Mouse (Mus musculus): Measurements from ENCODE around the gene Hnrnpm. TPM values are rescaled to one million over a fixed set of nuclear protein-coding genes. Genes with fewer than 3 reads are reported as not detected.
A peak's percentile ranks its signal among the peaks of the same experiment; 100 is the strongest.

Gene Hnrnpm
- polyA plus RNA-seq, 1 experiment from 2014 or later, result 179 TPM

GRCm38 (mm10) chr17:33713271-33713670 is 26.6 kb upstream of the Hnrnpm start:
- H3K27ac ChIP-seq (replicated peaks), result no peak overlapping the region
- H3K36me3 ChIP-seq, result peaks cover 11% of the 10 kb centered on the region
- H3K4me3 ChIP-seq, result no peak overlapping the region
- no peaks in the 10 kb centered on the region for H3K9me3 ChIP-seq
- 85% methylated on average over 5 of the region's 5 CpGs for WGBS
- no peaks in the 10 kb centered on the region for H3K27me3 ChIP-seq
- no peak overlapping the region for H3K4me2 ChIP-seq
- peaks cover 11% of the 10 kb centered on the region; the same call in 1 of the 2 replicates for H3K4me1 ChIP-seq (replicated peaks)
- ATAC-seq (ENCODE audit: low FRiP score, low read depth), result no peak
- no peak overlapping the region for H3K9ac ChIP-seq

- peaks cover 25% of the 10 kb centered on the region for H3K36me3 ChIP-seq
Measured at GRCm38 (mm10) chr17:33709834-33710233, 23.2 kb upstream of the Hnrnpm start.

GRCm38 (mm10) chr17:33703091-33703490 is 16.4 kb upstream of the Hnrnpm start:
- Histone ChIP-seq H3K36me3 (peaks cover 40% of the 10 kb centered on the region), H3K4me3 (no peak overlapping the region), H3K27ac (replicated peaks) (no peak overlapping the region), H3K9ac (no peak overlapping the region), H3K9me3 (no peaks in the 10 kb centered on the region), H3K4me1 (replicated peaks) (no peaks in the 10 kb centered on the region), H3K4me2 (no peak overlapping the region), H3K27me3 (no peaks in the 10 kb centered on the region)
- WGBS, result 92% methylated on average over 9 of the region's 9 CpGs
- no peak for ATAC-seq (ENCODE audit: low FRiP score, low read depth)

More at GRCm38 (mm10) chr17:33709834-33710233, 23.2 kb upstream of the Hnrnpm start:
- H3K9me3 ChIP-seq, result no peaks in the 10 kb centered on the region
- H3K27me3 ChIP-seq, result no peaks in the 10 kb centered on the region
- ATAC-seq (ENCODE audit: low FRiP score, low read depth), result no peak
- H3K27ac ChIP-seq (replicated peaks), result no peak overlapping the region
- WGBS, result 76% methylated on average over 3 of the region's 3 CpGs
- no peak overlapping the region for H3K4me3 ChIP-seq
- H3K4me1 ChIP-seq (replicated peaks), result no peaks in the 10 kb centered on the region
- no peak overlapping the region for H3K9ac ChIP-seq
- no peak overlapping the region for H3K4me2 ChIP-seq

- Histone ChIP-seq H3K36me3 (peaks cover 45% of the 10 kb centered on the region), H3K9me3 (no peaks in the 10 kb centered on the region), H3K27ac (replicated peaks) (no peak overlapping the region), H3K4me1 (replicated peaks) (no peaks in the 10 kb centered on the region), H3K27me3 (no peaks in the 10 kb centered on the region), H3K4me2 (no peak overlapping the region), H3K9ac (no peak overlapping the region), H3K4me3 (no peak overlapping the region)
- no peak for ATAC-seq (ENCODE audit: low FRiP score, low read depth)
- WGBS, result 89% methylated on average over 1 of the region's 1 CpGs
Measured at GRCm38 (mm10) chr17:33702178-33702577, 15.5 kb upstream of the Hnrnpm start.

GRCm38 (mm10) chr17:33695471-33695870 is 8.8 kb upstream of the Hnrnpm start:
- no peak for ATAC-seq (ENCODE audit: low FRiP score, low read depth)
- Histone ChIP-seq H3K9ac (no peak overlapping the region), H3K9me3 (no peaks in the 10 kb centered on the region), H3K4me2 (no peak overlapping the region), H3K27me3 (no peaks in the 10 kb centered on the region), H3K27ac (replicated peaks) (no peak overlapping the region), H3K36me3 (peaks cover 61% of the 10 kb centered on the region), H3K4me3 (no peak overlapping the region), H3K4me1 (replicated peaks) (no peaks in the 10 kb centered on the region)
- WGBS, result 90% methylated on average over 1 of the region's 1 CpGs

- Histone ChIP-seq H3K4me2 (peak overlapping the region; percentile 96), H3K9ac (peak overlapping the region; percentile 79), H3K9me3 (no peaks in the 10 kb centered on the region), H3K4me3 (peak overlapping the region; percentile 62), H3K27ac (replicated peaks) (peak overlapping the region; percentile 92), H3K4me1 (replicated peaks) (peaks cover 45% of the 10 kb centered on the region), H3K27me3 (no peaks in the 10 kb centered on the region), H3K36me3 (peaks cover 4% of the 10 kb centered on the region; the same call in 1 of the 2 replicates)
- WGBS, result 0% methylated on average over 42 of the region's 42 CpGs
- peak; percentile 97 for ATAC-seq (ENCODE audit: low FRiP score, low read depth)
Measured at GRCm38 (mm10) chr17:33685249-33685653, 1.4 kb downstream of the Hnrnpm start.

- WGBS, result under 1% methylated on average over 39 of the region's 44 CpGs
- peak overlapping the region; percentile 92 for H3K27ac ChIP-seq (replicated peaks)
- H3K27me3 ChIP-seq, result no peaks in the 10 kb centered on the region
- peaks cover 4% of the 10 kb centered on the region; the same call in 1 of the 2 replicates for H3K36me3 ChIP-seq
- H3K4me3 ChIP-seq, result peak overlapping the region; percentile 62
- H3K9ac ChIP-seq, result peak overlapping the region; percentile 79
- ATAC-seq (ENCODE audit: low FRiP score, low read depth), result peak; percentile 87
- H3K9me3 ChIP-seq, result no peaks in the 10 kb centered on the region
- H3K4me1 ChIP-seq (replicated peaks), result peaks cover 47% of the 10 kb centered on the region
- H3K4me2 ChIP-seq, result peak overlapping the region; percentile 96
Measured at GRCm38 (mm10) chr17:33684671-33685231, 1.9 kb downstream of the Hnrnpm start.

GRCm38 (mm10) chr17:33681767-33682166 is 4.9 kb downstream of the Hnrnpm start:
- no peak overlapping the region for H3K4me3 ChIP-seq
- H3K4me2 ChIP-seq, result peak overlapping the region; percentile 96; the same call in 1 of the 2 replicates
- peaks cover 49% of the 10 kb centered on the region for H3K4me1 ChIP-seq (replicated peaks)
- no peak for ATAC-seq (ENCODE audit: low FRiP score, low read depth)
- peaks cover 13% of the 10 kb centered on the region for H3K36me3 ChIP-seq
- no peaks in the 10 kb centered on the region for H3K9me3 ChIP-seq
- no peaks in the 10 kb centered on the region for H3K27me3 ChIP-seq
- no peak overlapping the region for H3K9ac ChIP-seq
- no peak overlapping the region for H3K27ac ChIP-seq (replicated peaks)

- H3K36me3 ChIP-seq, result peaks cover 21% of the 10 kb centered on the region
- H3K27me3 ChIP-seq, result no peaks in the 10 kb centered on the region
- no peak for ATAC-seq (ENCODE audit: low FRiP score, low read depth)
- no peak overlapping the region for H3K4me3 ChIP-seq
- H3K9ac ChIP-seq, result no peak overlapping the region
- H3K9me3 ChIP-seq, result no peaks in the 10 kb centered on the region
- no peak overlapping the region for H3K27ac ChIP-seq (replicated peaks)
- no peak overlapping the region for H3K4me2 ChIP-seq
- peaks cover 45% of the 10 kb centered on the region for H3K4me1 ChIP-seq (replicated peaks)
Measured at GRCm38 (mm10) chr17:33678771-33679170, 7.9 kb downstream of the Hnrnpm start.

- H3K9ac ChIP-seq, result no peak overlapping the region
- ATAC-seq (ENCODE audit: low FRiP score, low read depth), result no peak
- H3K36me3 ChIP-seq, result peaks cover 17% of the 10 kb centered on the region
- peaks cover 22% of the 10 kb centered on the region for H3K4me1 ChIP-seq (replicated peaks)
- no peak overlapping the region for H3K27ac ChIP-seq (replicated peaks)
- H3K4me3 ChIP-seq, result no peak overlapping the region
- no peak overlapping the region for H3K4me2 ChIP-seq
- H3K9me3 ChIP-seq, result no peaks in the 10 kb centered on the region
- H3K27me3 ChIP-seq, result no peaks in the 10 kb centered on the region
- WGBS, result 95% methylated on average over 2 of the region's 2 CpGs
Measured at GRCm38 (mm10) chr17:33676086-33676485, 10.6 kb downstream of the Hnrnpm start.

- Histone ChIP-seq H3K4me2 (no peak overlapping the region), H3K4me1 (replicated peaks) (peaks cover 15% of the 10 kb centered on the region), H3K4me3 (no peak overlapping the region), H3K36me3 (peaks cover 17% of the 10 kb centered on the region), H3K27me3 (no peaks in the 10 kb centered on the region), H3K27ac (replicated peaks) (no peak overlapping the region), H3K9ac (no peak overlapping the region), H3K9me3 (no peaks in the 10 kb centered on the region)
- no peak for ATAC-seq (ENCODE audit: low FRiP score, low read depth)
Measured at GRCm38 (mm10) chr17:33675452-33675851, 11.2 kb downstream of the Hnrnpm start.

- H3K4me2 ChIP-seq, result no peak overlapping the region
- no peak overlapping the region for H3K4me3 ChIP-seq
- H3K27me3 ChIP-seq, result no peaks in the 10 kb centered on the region
- no peak overlapping the region for H3K27ac ChIP-seq (replicated peaks)
- H3K9me3 ChIP-seq, result no peaks in the 10 kb centered on the region
- no peak overlapping the region for H3K9ac ChIP-seq
- WGBS, result 86% methylated on average over 1 of the region's 1 CpGs
- H3K36me3 ChIP-seq, result peaks cover 17% of the 10 kb centered on the region
- no peak for ATAC-seq (ENCODE audit: low FRiP score, low read depth)
- peaks cover 11% of the 10 kb centered on the region for H3K4me1 ChIP-seq (replicated peaks)
Measured at GRCm38 (mm10) chr17:33673837-33674236, 12.8 kb downstream of the Hnrnpm start.

GRCm38 (mm10) chr17:33669681-33670080 is 17.0 kb downstream of the Hnrnpm start:
- H3K4me1 ChIP-seq (replicated peaks), result peaks cover 4% of the 10 kb centered on the region
- WGBS, result 86% methylated on average over 3 of the region's 3 CpGs
- no peak overlapping the region for H3K9ac ChIP-seq
- H3K36me3 ChIP-seq, result peaks cover 24% of the 10 kb centered on the region
- no peaks in the 10 kb centered on the region for H3K9me3 ChIP-seq
- no peak overlapping the region for H3K4me3 ChIP-seq
- no peak overlapping the region for H3K27ac ChIP-seq (replicated peaks)
- no peak for ATAC-seq (ENCODE audit: low FRiP score, low read depth)
- no peak overlapping the region for H3K4me2 ChIP-seq
- no peaks in the 10 kb centered on the region for H3K27me3 ChIP-seq
